Mouse (Mus musculus) heart, embryonic 10.5 days (tissue): Measurements from ENCODE around the gene Pigk. TPM values are rescaled to one million over a fixed set of nuclear protein-coding genes. Genes with fewer than 3 reads are reported as not detected.

Experiments used
- DNase-seq: peaks from one replicate; pipeline ENCODE4 v3.0.0-alpha.2; 2017; ENCODE audit warnings: low spot score
- H3K27ac ChIP-seq: fragments of 300-500 bp; sonication (generic); 2 replicates; pipeline ENCODE4 v1.5.1; 2016; ENCODE audit warnings: mild to moderate bottlenecking
- H3K27me3 ChIP-seq: fragments of 300-500 bp; sonication (generic); 2 replicates; pipeline ENCODE4 v1.6.1; 2016; ENCODE audit warnings: mild to moderate bottlenecking; ENCODE audit not compliant: poor library complexity, insufficient read depth, severe bottlenecking
- H3K36me3 ChIP-seq: fragments of 300-500 bp; sonication (generic); 2 replicates; pipeline ENCODE4 v1.6.1; 2016; ENCODE audit warnings: mild to moderate bottlenecking, moderate library complexity
- H3K4me1 ChIP-seq: fragments of 300-500 bp; sonication (generic); 2 replicates; pipeline ENCODE4 v1.6.1; 2016; ENCODE audit warnings: mild to moderate bottlenecking
- H3K4me3 ChIP-seq: fragments of 300-500 bp; sonication (generic); 2 replicates; pipeline ENCODE4 v1.5.1; 2016; ENCODE audit warnings: mild to moderate bottlenecking, moderate library complexity
- H3K9me3 ChIP-seq: fragments of 300-500 bp; sonication (generic); 2 replicates; pipeline ENCODE4 v1.6.1; 2016; ENCODE audit warnings: mild to moderate bottlenecking, moderate library complexity
- WGBS: fragments of 180-500 bp; shearing (Covaris S2); methylation state at CpG from one replicate; pipeline ENCODE4 v1.1.7; 2016; 5-methylcytosine and 5-hydroxymethylcytosine counted together
- polyA plus RNA-seq: library from polyadenylated mRNA; unstranded; fragments of >200 nt; fragmentation: Nextera tagmentation; extraction: Ambion mirVana; gene quantifications from 2 replicates; pipeline ENCODE4 v1.2.1, GENCODE M21; 2016

Gene Pigk
- 39.8 and 47.3 TPM in 2 replicates for polyA plus RNA-seq

- peak within 1 kb of the TSS; percentile 89 for H3K27ac ChIP-seq
- no peaks in the 10 kb centered on the region for H3K27me3 ChIP-seq
- no peaks in the 10 kb centered on the region for H3K9me3 ChIP-seq
- peak within 1 kb of the TSS; percentile 90 for H3K4me3 ChIP-seq
- H3K36me3 ChIP-seq, result no peaks in the 10 kb centered on the region
- DNase-seq, result peak; percentile 97
- WGBS, result under 1% methylated on average over 48 of the region's 48 CpGs
- H3K4me1 ChIP-seq, result 0 out of 2 replicates have a peak, but pooled peaks cover 9% of the 10 kb centered on the region
These were observed at the start of gene Pigk for GRCm38 (mm10) chr3:152713991-152714902. Pigk (plus strand) TSS chr3:152714100.

GRCm38 (mm10) chr3:152666991-152667355 lies 46.9 kb upstream of the Pigk start:
- no peaks in the 10 kb centered on the region for H3K36me3 ChIP-seq
- H3K4me3 ChIP-seq, result peak overlapping the region; percentile 65
- H3K4me1 ChIP-seq, result peaks cover 13% of the 10 kb centered on the region
- under 1% methylated on average over 16 of the region's 16 CpGs for WGBS
- peaks cover 68% of the 10 kb centered on the region for H3K27me3 ChIP-seq
- no peak overlapping the region for H3K27ac ChIP-seq
- DNase-seq, result no peak
- H3K9me3 ChIP-seq, result no peaks in the 10 kb centered on the region

- Histone ChIP-seq H3K27me3 (peaks cover 73% of the 10 kb centered on the region), H3K27ac (peak overlapping the region; percentile 82)
- WGBS, result under 1% methylated on average over 75 of the region's 82 CpGs
These were observed 46.3 kb upstream of the Pigk start for GRCm38 (mm10) chr3:152667356-152668211.

GRCm38 (mm10) chr3:152668239-152668638 lies 45.7 kb upstream of the Pigk start, which contains the start of gene Ak5:
Ak5 (minus strand) TSS chr3:152668360.
- peak within 1 kb of the TSS; percentile 82 for H3K27ac ChIP-seq
- no peaks in the 10 kb centered on the region for H3K36me3 ChIP-seq
- peaks cover 13% of the 10 kb centered on the region for H3K4me1 ChIP-seq
- H3K9me3 ChIP-seq, result no peaks in the 10 kb centered on the region
- peaks cover 73% of the 10 kb centered on the region for H3K27me3 ChIP-seq
- WGBS, result 0% methylated on average over 4 of the region's 5 CpGs
- peak within 1 kb of the TSS; percentile 65 for H3K4me3 ChIP-seq
- DNase-seq, result no peak

More at GRCm38 (mm10) chr3:152667356-152668211, 46.3 kb upstream of the Pigk start:
- Histone ChIP-seq H3K36me3 (no peaks in the 10 kb centered on the region), H3K4me1 (peaks cover 13% of the 10 kb centered on the region), H3K9me3 (no peaks in the 10 kb centered on the region), H3K4me3 (peak overlapping the region; percentile 65)
- no peak for DNase-seq

GRCm38 (mm10) chr3:152668793-152669192 lies 45.1 kb upstream of the Pigk start:
- no peak for DNase-seq
- H3K9me3 ChIP-seq, result no peaks in the 10 kb centered on the region
- peaks cover 73% of the 10 kb centered on the region for H3K27me3 ChIP-seq
- WGBS, result 66% methylated on average over 2 of the region's 2 CpGs
- no peak overlapping the region for H3K4me3 ChIP-seq
- H3K36me3 ChIP-seq, result no peaks in the 10 kb centered on the region
- no peak overlapping the region for H3K27ac ChIP-seq
- peaks cover 13% of the 10 kb centered on the region for H3K4me1 ChIP-seq

- Histone ChIP-seq H3K9me3 (no peaks in the 10 kb centered on the region), H3K27ac (no peak overlapping the region), H3K27me3 (peaks cover 66% of the 10 kb centered on the region), H3K4me1 (peaks cover 13% of the 10 kb centered on the region), H3K36me3 (no peaks in the 10 kb centered on the region), H3K4me3 (no peak overlapping the region)
- 68% methylated on average over 3 of the region's 3 CpGs for WGBS
- no peak for DNase-seq
These were observed 44.1 kb upstream of the Pigk start for GRCm38 (mm10) chr3:152669783-152670182.

GRCm38 (mm10) chr3:152674663-152675062 lies 39.2 kb upstream of the Pigk start:
- Histone ChIP-seq H3K27me3 (peaks cover 19% of the 10 kb centered on the region), H3K36me3 (no peaks in the 10 kb centered on the region), H3K27ac (no peak overlapping the region), H3K4me3 (no peak overlapping the region), H3K9me3 (no peaks in the 10 kb centered on the region), H3K4me1 (peaks cover 7% of the 10 kb centered on the region; the same call in 1 of the 2 replicates)
- no peak for DNase-seq
- 61% methylated on average over 6 of the region's 6 CpGs for WGBS

- Histone ChIP-seq H3K36me3 (no peaks in the 10 kb centered on the region), H3K9me3 (no peaks in the 10 kb centered on the region), H3K4me1 (no peaks in the 10 kb centered on the region), H3K27me3 (0 out of 2 replicates have a peak, but pooled peaks cover 3% of the 10 kb centered on the region), H3K4me3 (no peak overlapping the region), H3K27ac (no peak overlapping the region)
- no peak for DNase-seq
- WGBS, result 82% methylated on average over 5 of the region's 5 CpGs
These were observed 25.4 kb upstream of the Pigk start for GRCm38 (mm10) chr3:152688532-152688931.

- H3K4me1 ChIP-seq, result no peaks in the 10 kb centered on the region
- 78% methylated on average over 9 of the region's 9 CpGs for WGBS
- H3K9me3 ChIP-seq, result no peaks in the 10 kb centered on the region
- H3K27ac ChIP-seq, result no peak overlapping the region
- no peak overlapping the region for H3K4me3 ChIP-seq
- H3K27me3 ChIP-seq, result 0 out of 2 replicates have a peak, but pooled peaks cover 3% of the 10 kb centered on the region
- DNase-seq, result no peak
- no peaks in the 10 kb centered on the region for H3K36me3 ChIP-seq
These were observed 24.8 kb upstream of the Pigk start for GRCm38 (mm10) chr3:152689105-152689504.

- WGBS, result 90% methylated on average over 3 of the region's 3 CpGs
- Histone ChIP-seq H3K27me3 (no peaks in the 10 kb centered on the region), H3K4me1 (peaks cover 6% of the 10 kb centered on the region; the same call in 1 of the 2 replicates), H3K9me3 (no peaks in the 10 kb centered on the region), H3K4me3 (no peak overlapping the region), H3K36me3 (no peaks in the 10 kb centered on the region), H3K27ac (no peak overlapping the region)
- DNase-seq, result no peak
These were observed 18.9 kb upstream of the Pigk start for GRCm38 (mm10) chr3:152694950-152695349.

GRCm38 (mm10) chr3:152698017-152698416 lies 15.9 kb upstream of the Pigk start:
- WGBS, result 81% methylated on average over 5 of the region's 5 CpGs
- H3K4me3 ChIP-seq, result no peak overlapping the region
- H3K9me3 ChIP-seq, result no peaks in the 10 kb centered on the region
- no peak overlapping the region for H3K27ac ChIP-seq
- peaks cover 6% of the 10 kb centered on the region; the same call in 1 of the 2 replicates for H3K4me1 ChIP-seq
- H3K27me3 ChIP-seq, result no peaks in the 10 kb centered on the region
- no peaks in the 10 kb centered on the region for H3K36me3 ChIP-seq
- DNase-seq, result no peak

- Histone ChIP-seq H3K4me1 (peaks cover 6% of the 10 kb centered on the region; the same call in 1 of the 2 replicates), H3K27ac (no peak overlapping the region), H3K4me3 (no peak overlapping the region), H3K27me3 (no peaks in the 10 kb centered on the region), H3K36me3 (no peaks in the 10 kb centered on the region), H3K9me3 (no peaks in the 10 kb centered on the region)
- no peak for DNase-seq
- WGBS, result 41% methylated on average over 8 of the region's 8 CpGs
These were observed 14.6 kb upstream of the Pigk start for GRCm38 (mm10) chr3:152699261-152699660.
